Mouse (Mus musculus) embryonic facial prominence, embryonic 14.5 days (tissue): Measurements from ENCODE around the gene Adgrl3. TPM values are rescaled to one million over a fixed set of nuclear protein-coding genes. Genes with fewer than 3 reads are reported as not detected.

ENCODE experiments used
- ATAC-seq: fragments of 200-750 bp; cut with Nextera tagmentation; 2 replicates; pipeline ENCODE4 v1.8.0; 2017; ENCODE audit warnings: low read depth, moderate number of reproducible peaks, moderate TSS enrichment
- DNase-seq: peaks from one replicate; pipeline ENCODE4 v3.0.0-alpha.2; 2015; ENCODE audit warnings: low spot score
- H3K27ac ChIP-seq: fragments of 300-500 bp; sonication (generic); replicated peaks from 2 replicates; pipeline ENCODE4 v1.5.1; 2014; ENCODE audit warnings: low read depth, mild to moderate bottlenecking, low read length, moderate library complexity
- H3K27me3 ChIP-seq: fragments of 300-500 bp; sonication (generic); replicated peaks from 2 replicates; pipeline ENCODE4 v1.6.1; 2014; ENCODE audit warnings: low read length; ENCODE audit not compliant: control insufficient read depth, insufficient read depth
- H3K36me3 ChIP-seq: fragments of 300-500 bp; sonication (generic); 2 replicates; pipeline ENCODE4 v1.6.1; 2014; ENCODE audit warnings: low read length, mixed read lengths; ENCODE audit not compliant: control insufficient read depth, insufficient read depth
- H3K4me1 ChIP-seq: fragments of 300-500 bp; sonication (generic); 2 replicates; pipeline ENCODE4 v1.6.1; 2014; ENCODE audit warnings: antibody characterized with exemption, low read length; ENCODE audit not compliant: control insufficient read depth, insufficient read depth
- H3K4me2 ChIP-seq: fragments of 300-500 bp; sonication (generic); 2 replicates; pipeline ENCODE4 v1.6.1; 2014; ENCODE audit warnings: low read depth, mild to moderate bottlenecking, low read length, moderate library complexity, mixed read lengths
- H3K4me3 ChIP-seq: fragments of 300-500 bp; sonication (generic); 2 replicates; pipeline ENCODE4 v1.5.1; 2014; ENCODE audit warnings: low read depth, mild to moderate bottlenecking, low read length
- H3K9ac ChIP-seq: fragments of 300-500 bp; sonication (generic); 2 replicates; pipeline ENCODE4 v1.6.1; 2014; ENCODE audit warnings: low read depth, mild to moderate bottlenecking, low read length, moderate library complexity, mixed read lengths
- H3K9me3 ChIP-seq: fragments of 300-500 bp; sonication (generic); 2 replicates; pipeline ENCODE4 v1.6.1; 2016; ENCODE audit warnings: low read length; ENCODE audit not compliant: control insufficient read depth
- WGBS: fragments of 180-500 bp; shearing (Covaris S2); extraction: QIAGEN DNeasy Blood & Tissue Kit; methylation state at CpG from one replicate; pipeline ENCODE4 v1.1.7; 2014; 5-methylcytosine and 5-hydroxymethylcytosine counted together
- polyA plus RNA-seq: library from polyadenylated mRNA; unstranded; fragments of >200 nt; fragmentation: Nextera tagmentation; extraction: Ambion mirVana; gene quantifications from 2 replicates; pipeline ENCODE4 v1.2.1, GENCODE M21; 2014

The Adgrl3 gene
- polyA plus RNA-seq, 1 experiment from 2014 or later, result 26.0 TPM

- no peak for ATAC-seq
Measured at GRCm38 (mm10) chr5:81083698-81084360, 63.9 kb downstream of the Adgrl3 start.

GRCm38 (mm10) chr5:81085152-81085551, 65.2 kb downstream of the Adgrl3 start:
- Histone ChIP-seq H3K4me3 (no peak overlapping the region), H3K4me1 (peaks cover 7% of the 10 kb centered on the region; the same call in 1 of the 2 replicates), H3K36me3 (no peaks in the 10 kb centered on the region), H3K4me2 (no peak overlapping the region), H3K27me3 (no peaks in the 10 kb centered on the region), H3K9ac (no peak overlapping the region), H3K27ac (no peak overlapping the region), H3K9me3 (no peaks in the 10 kb centered on the region)
- ATAC-seq, result no peak
- 51% methylated on average over 4 of the region's 4 CpGs for WGBS
- DNase-seq, result peak; percentile 56

More at GRCm38 (mm10) chr5:81083698-81084360, 63.9 kb downstream of the Adgrl3 start:
- WGBS, result 72% methylated on average over 5 of the region's 5 CpGs
- H3K36me3 ChIP-seq, result no peaks in the 10 kb centered on the region
- no peaks in the 10 kb centered on the region for H3K9me3 ChIP-seq
- no peak overlapping the region for H3K4me3 ChIP-seq
- no peak overlapping the region for H3K4me2 ChIP-seq
- no peak overlapping the region for H3K27ac ChIP-seq
- H3K4me1 ChIP-seq, result peaks cover 7% of the 10 kb centered on the region; the same call in 1 of the 2 replicates
- H3K27me3 ChIP-seq, result no peaks in the 10 kb centered on the region
- H3K9ac ChIP-seq, result no peak overlapping the region
- no peak for DNase-seq

- H3K9me3 ChIP-seq, result no peaks in the 10 kb centered on the region
- H3K27ac ChIP-seq, result no peak overlapping the region
- H3K4me1 ChIP-seq, result peaks cover 7% of the 10 kb centered on the region; the same call in 1 of the 2 replicates
- H3K36me3 ChIP-seq, result no peaks in the 10 kb centered on the region
- H3K27me3 ChIP-seq, result no peaks in the 10 kb centered on the region
- no peak for ATAC-seq
- H3K4me3 ChIP-seq, result no peak overlapping the region
- H3K4me2 ChIP-seq, result no peak overlapping the region
- no peak for DNase-seq
- no peak overlapping the region for H3K9ac ChIP-seq
- WGBS, result 45% methylated on average over 2 of the region's 2 CpGs
Measured at GRCm38 (mm10) chr5:81088667-81089066, 68.7 kb downstream of the Adgrl3 start.

- H3K36me3 ChIP-seq, result no peaks in the 10 kb centered on the region
- H3K4me1 ChIP-seq, result no peaks in the 10 kb centered on the region
- H3K9me3 ChIP-seq, result no peaks in the 10 kb centered on the region
- H3K27ac ChIP-seq, result no peak overlapping the region
- ATAC-seq (peak; percentile 15; the same call in 1 of the 2 replicates), DNase-seq (peak; percentile 50)
- H3K9ac ChIP-seq, result no peak overlapping the region
- 44% methylated on average over 3 of the region's 3 CpGs for WGBS
- H3K27me3 ChIP-seq, result no peaks in the 10 kb centered on the region
- H3K4me3 ChIP-seq, result no peak overlapping the region
- H3K4me2 ChIP-seq, result no peak overlapping the region
Measured at GRCm38 (mm10) chr5:81094618-81095017, 74.7 kb downstream of the Adgrl3 start.

- H3K4me1 ChIP-seq, result no peaks in the 10 kb centered on the region
- no peak overlapping the region for H3K4me2 ChIP-seq
- 90% methylated on average over 4 of the region's 4 CpGs for WGBS
- no peaks in the 10 kb centered on the region for H3K36me3 ChIP-seq
- H3K27me3 ChIP-seq, result no peaks in the 10 kb centered on the region
- no peaks in the 10 kb centered on the region for H3K9me3 ChIP-seq
- no peak overlapping the region for H3K4me3 ChIP-seq
- DNase-seq, result no peak
- ATAC-seq, result no peak
- H3K27ac ChIP-seq, result no peak overlapping the region
- H3K9ac ChIP-seq, result no peak overlapping the region
Measured at GRCm38 (mm10) chr5:81097131-81097530, 77.2 kb downstream of the Adgrl3 start.

- WGBS, result 53% methylated on average over 1 of the region's 1 CpGs
- Histone ChIP-seq H3K4me1 (peaks cover 7% of the 10 kb centered on the region; the same call in 1 of the 2 replicates), H3K27ac (no peak overlapping the region), H3K9ac (no peak overlapping the region), H3K36me3 (no peaks in the 10 kb centered on the region), H3K9me3 (no peaks in the 10 kb centered on the region), H3K4me2 (no peak overlapping the region), H3K4me3 (no peak overlapping the region), H3K27me3 (no peaks in the 10 kb centered on the region)
- peak; percentile 49 for DNase-seq
- no peak for ATAC-seq
Measured at GRCm38 (mm10) chr5:81107431-81107830, 87.5 kb downstream of the Adgrl3 start.

GRCm38 (mm10) chr5:81124483-81124882, 104.5 kb downstream of the Adgrl3 start:
- Histone ChIP-seq H3K4me2 (no peak overlapping the region), H3K27ac (no peak overlapping the region), H3K4me1 (no peaks in the 10 kb centered on the region), H3K27me3 (no peaks in the 10 kb centered on the region), H3K9ac (no peak overlapping the region), H3K4me3 (no peak overlapping the region), H3K36me3 (no peaks in the 10 kb centered on the region), H3K9me3 (no peaks in the 10 kb centered on the region)
- 75% methylated on average over 4 of the region's 4 CpGs for WGBS
- ATAC-seq (no peak), DNase-seq (no peak)

GRCm38 (mm10) chr5:81127639-81128038, 107.7 kb downstream of the Adgrl3 start:
- Histone ChIP-seq H3K9ac (no peak overlapping the region), H3K9me3 (no peaks in the 10 kb centered on the region), H3K36me3 (no peaks in the 10 kb centered on the region), H3K4me1 (no peaks in the 10 kb centered on the region), H3K4me2 (no peak overlapping the region), H3K27ac (no peak overlapping the region), H3K27me3 (no peaks in the 10 kb centered on the region), H3K4me3 (no peak overlapping the region)
- no peak for DNase-seq
- 52% methylated on average over 3 of the region's 3 CpGs for WGBS
- no peak for ATAC-seq

- Histone ChIP-seq H3K9me3 (no peaks in the 10 kb centered on the region), H3K9ac (no peak overlapping the region), H3K27ac (no peak overlapping the region), H3K27me3 (no peaks in the 10 kb centered on the region), H3K4me3 (no peak overlapping the region), H3K4me1 (no peaks in the 10 kb centered on the region), H3K4me2 (no peak overlapping the region), H3K36me3 (no peaks in the 10 kb centered on the region)
- 80% methylated on average over 1 of the region's 1 CpGs for WGBS
- ATAC-seq, result no peak
- DNase-seq, result no peak
Measured at GRCm38 (mm10) chr5:81136394-81136793, 116.5 kb downstream of the Adgrl3 start.
